Mouse (Mus musculus) yolk sac, embryonic 10.5 days (tissue): ENCODE results near the gene Zfp367.
A peak's percentile ranks its signal among the peaks of the same experiment; 100 is the strongest.

Source experiments
- DNase-seq: peaks from one replicate; pipeline ENCODE4 v3.0.0-alpha.2; 2017; ENCODE audit warnings: low spot score

The Zfp367 gene

GRCm38 (mm10) chr13:64154651-64155050, 1.6 kb upstream of the Zfp367 start:
- no peak for DNase-seq

- DNase-seq: peak; percentile 54
These were observed 807 bp upstream of the Zfp367 start for GRCm38 (mm10) chr13:64153751-64154267.

GRCm38 (mm10) chr13:64152671-64153082, 325 bp downstream of the Zfp367 start:
- DNase-seq: no peak

- DNase-seq: peak; percentile 90
These were observed 747 bp downstream of the Zfp367 start for GRCm38 (mm10) chr13:64152241-64152669.

- no peak for DNase-seq
These were observed 2.9 kb downstream of the Zfp367 start for GRCm38 (mm10) chr13:64150121-64150520.

- peak; percentile 37 for DNase-seq
These were observed 23.2 kb downstream of the Zfp367 start for GRCm38 (mm10) chr13:64129616-64130375.

- peak; percentile 54 for DNase-seq
These were observed 24.0 kb downstream of the Zfp367 start, which contains the start of gene Slc35d2 for GRCm38 (mm10) chr13:64128858-64129615. Gene Slc35d2, minus strand, starts transcription at chr13:64129368.

- DNase-seq: no peak
These were observed 26.7 kb downstream of the Zfp367 start for GRCm38 (mm10) chr13:64126316-64126715.

GRCm38 (mm10) chr13:64124886-64125285, 28.1 kb downstream of the Zfp367 start:
- DNase-seq: no peak

- DNase-seq: no peak
These were observed 29.4 kb downstream of the Zfp367 start for GRCm38 (mm10) chr13:64123491-64124188.

- no peak for DNase-seq
These were observed 32.2 kb downstream of the Zfp367 start for GRCm38 (mm10) chr13:64120760-64121159.

- no peak for DNase-seq
These were observed 35.6 kb downstream of the Zfp367 start for GRCm38 (mm10) chr13:64117442-64117841.

GRCm38 (mm10) chr13:64110421-64110820, 42.6 kb downstream of the Zfp367 start:
- no peak for DNase-seq

GRCm38 (mm10) chr13:64108381-64108850, 44.6 kb downstream of the Zfp367 start:
- DNase-seq: no peak

GRCm38 (mm10) chr13:64107535-64107934, 45.5 kb downstream of the Zfp367 start:
- peak; percentile 25 for DNase-seq

GRCm38 (mm10) chr13:64107105-64107504, 45.9 kb downstream of the Zfp367 start:
- no peak for DNase-seq

- peak; percentile 30 for DNase-seq
These were observed 47.3 kb downstream of the Zfp367 start for GRCm38 (mm10) chr13:64105690-64106089.

GRCm38 (mm10) chr13:64100186-64100585, 52.8 kb downstream of the Zfp367 start:
- no peak for DNase-seq

GRCm38 (mm10) chr13:64098992-64099391, 54.0 kb downstream of the Zfp367 start:
- no peak for DNase-seq

GRCm38 (mm10) chr13:64093341-64093740, 59.7 kb downstream of the Zfp367 start:
- DNase-seq: peak; percentile 73

GRCm38 (mm10) chr13:64092752-64093151, 60.2 kb downstream of the Zfp367 start:
- peak; percentile 13 for DNase-seq

- DNase-seq: no peak
These were observed 60.9 kb downstream of the Zfp367 start for GRCm38 (mm10) chr13:64092141-64092540.
